Mouse (Mus musculus) regulatory T cell (primary cell): ENCODE data around the gene Vgll3.

ENCODE experiments used
- in situ Hi-C: fragments of 300-600 bp; cut with MboI, MseI; formaldehyde crosslinking; loops from one replicate; pipeline ENCODE4 v1.15.1; 2025; ENCODE audit warnings: high pct_unique_total_duplicates

Gene Vgll3

GRCm38 (mm10) chr16:65814918-65815881, at the start of gene Vgll3:
Gene Vgll3 (plus strand): TSS chr16:65815257.
- in situ Hi-C loops: no loop called here

GRCm38 (mm10) chr16:65765976-65766375, 49.1 kb upstream of the Vgll3 start:
- in situ Hi-C loops: no loop called here

- in situ Hi-C loops: no loop called here
Observed at GRCm38 (mm10) chr16:65785959-65786358, 29.1 kb upstream of the Vgll3 start.

GRCm38 (mm10) chr16:65816059-65816458, 1.0 kb downstream of the Vgll3 start:
- in situ Hi-C loops: no loop called here

- in situ Hi-C loops: no loop called here
Observed at GRCm38 (mm10) chr16:65818779-65819178, 3.7 kb downstream of the Vgll3 start.

- in situ Hi-C loops: no loop called here
Observed at GRCm38 (mm10) chr16:65820803-65821202, 5.7 kb downstream of the Vgll3 start.

GRCm38 (mm10) chr16:65823721-65824120, 8.7 kb downstream of the Vgll3 start:
- in situ Hi-C loops: no loop called here

- in situ Hi-C loops: no loop called here
Observed at GRCm38 (mm10) chr16:65828141-65828565, 13.1 kb downstream of the Vgll3 start.

GRCm38 (mm10) chr16:65829096-65829495, 14.0 kb downstream of the Vgll3 start:
- in situ Hi-C loops: no loop called here

GRCm38 (mm10) chr16:65834721-65835120, 19.7 kb downstream of the Vgll3 start:
- in situ Hi-C loops: no loop called here

- in situ Hi-C loops: loop anchor here (25.0 kb wide), 1 partner anchor 712 kb away; no protein-coding TSS in a partner anchor
Observed at GRCm38 (mm10) chr16:65850126-65850525, 35.1 kb downstream of the Vgll3 start.

- in situ Hi-C loops: loop anchor here (10.0 to 25.0 kb wide), 2 partner anchors 550 to 698 kb away; no protein-coding TSS in a partner anchor
Observed at GRCm38 (mm10) chr16:65864471-65864870, 49.4 kb downstream of the Vgll3 start.

GRCm38 (mm10) chr16:65867927-65868326, 52.9 kb downstream of the Vgll3 start:
- in situ Hi-C loops: loop anchor here (10.0 to 25.0 kb wide), 2 partner anchors 547 to 694 kb away; no protein-coding TSS in a partner anchor

GRCm38 (mm10) chr16:65868933-65869332, 53.9 kb downstream of the Vgll3 start:
- in situ Hi-C loops: loop anchor here (10.0 to 25.0 kb wide), 2 partner anchors 546 to 693 kb away; no protein-coding TSS in a partner anchor

- in situ Hi-C loops: loop anchor here (5.0 kb wide), 1 partner anchor 228 kb away; no protein-coding TSS in a partner anchor
Observed at GRCm38 (mm10) chr16:65888940-65889339, 73.9 kb downstream of the Vgll3 start.
